Mouse (Mus musculus) T-cell, adult 2 months (primary cell): ENCODE results near the gene Dlgap4.

Source experiments
- DNase-seq: peaks from one replicate; pipeline ENCODE4 v3.0.0; 2022; ENCODE audit warnings: low spot score

Dlgap4 gene

DNA sequence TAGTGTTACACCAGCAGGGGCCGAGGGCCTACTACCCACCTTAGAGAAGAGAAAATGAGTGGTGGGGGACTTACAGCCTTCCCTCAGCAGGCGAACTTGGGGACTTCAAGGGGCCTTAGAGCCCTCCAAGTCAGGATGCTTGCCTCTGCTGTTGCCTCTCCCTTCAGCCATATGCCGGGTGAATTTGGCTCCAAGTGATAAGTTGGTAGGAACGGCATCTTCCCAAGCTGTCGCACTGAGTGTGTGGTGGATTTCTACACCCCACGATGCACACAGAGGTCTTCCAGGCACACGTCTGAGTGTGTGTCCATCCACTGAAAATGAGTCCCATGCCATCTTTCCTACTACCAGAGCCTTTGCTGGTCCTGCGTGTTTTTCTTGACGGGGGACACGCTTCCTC is 49.7 kb downstream of the Dlgap4 start:
- no peak for DNase-seq

DNA sequence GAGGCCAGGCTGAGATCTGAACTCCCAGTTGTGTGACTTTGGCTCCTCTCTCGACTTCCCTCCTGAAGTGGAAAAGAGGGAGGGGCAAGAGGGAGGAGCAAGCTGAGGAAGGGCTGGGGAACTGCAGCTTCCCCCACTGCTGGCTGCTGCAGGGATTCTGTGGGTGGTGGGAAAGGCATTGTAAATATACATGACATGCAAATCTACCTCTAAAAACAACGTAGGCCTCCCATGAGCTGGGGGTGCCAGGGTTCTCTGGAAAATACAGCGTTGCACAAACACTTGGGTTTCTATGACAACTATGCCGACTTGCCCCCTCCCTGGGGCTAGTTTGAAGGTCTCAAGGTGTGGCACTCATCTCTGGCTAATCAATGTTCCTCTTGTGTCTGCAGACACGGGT is 50.9 kb downstream of the Dlgap4 start:
- no peak for DNase-seq

GRCm38 (mm10) chr2:156664993-156665518 is 51.6 kb downstream of the Dlgap4 start:
- DNase-seq = no peak

- DNase-seq = no peak
Observed at GRCm38 (mm10) chr2:156665620-156666196, 52.2 kb downstream of the Dlgap4 start.

DNA sequence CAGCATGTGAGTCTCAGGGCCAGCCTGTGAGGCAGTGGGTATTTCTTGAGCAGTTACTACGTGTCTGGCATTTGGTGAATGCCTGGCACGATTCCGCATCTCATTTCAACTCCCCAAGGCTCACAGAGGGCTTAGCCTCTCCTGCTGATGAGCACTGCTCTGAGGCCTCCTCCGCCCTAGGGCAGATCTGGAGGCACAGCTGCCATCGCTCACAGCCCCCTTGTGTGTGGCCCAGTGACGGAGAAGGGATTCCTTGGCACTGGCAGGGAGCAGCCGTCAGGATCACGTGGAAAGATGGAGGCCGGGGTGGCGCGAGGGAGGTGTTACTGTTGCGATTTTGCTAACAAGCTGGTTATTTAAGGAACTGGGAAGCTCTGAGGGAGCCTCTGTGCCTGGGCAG is 52.7 kb downstream of the Dlgap4 start:
- DNase-seq = no peak

DNA sequence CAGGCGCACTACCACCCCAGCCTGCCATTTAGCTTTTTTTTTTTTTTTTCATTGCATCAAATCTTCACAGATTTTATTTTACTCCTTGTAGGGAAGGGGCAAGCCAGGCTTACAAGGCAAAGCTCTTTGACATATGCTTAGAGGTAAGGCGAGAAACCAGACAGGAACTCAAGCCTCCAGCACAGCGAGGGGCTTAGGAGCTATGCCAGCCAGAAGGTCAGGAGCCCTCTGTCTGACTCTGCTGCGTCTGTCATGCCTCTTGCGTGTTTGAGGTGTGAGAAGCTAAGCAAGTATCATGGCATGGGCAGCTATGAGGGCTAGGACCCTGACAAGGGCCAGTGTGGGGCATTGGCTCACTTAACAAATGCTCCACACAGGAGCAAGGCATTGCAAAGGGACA is 53.8 kb downstream of the Dlgap4 start:
- no peak for DNase-seq

- no peak for DNase-seq
Observed at GRCm38 (mm10) chr2:156668625-156669024, 55.1 kb downstream of the Dlgap4 start.

DNA sequence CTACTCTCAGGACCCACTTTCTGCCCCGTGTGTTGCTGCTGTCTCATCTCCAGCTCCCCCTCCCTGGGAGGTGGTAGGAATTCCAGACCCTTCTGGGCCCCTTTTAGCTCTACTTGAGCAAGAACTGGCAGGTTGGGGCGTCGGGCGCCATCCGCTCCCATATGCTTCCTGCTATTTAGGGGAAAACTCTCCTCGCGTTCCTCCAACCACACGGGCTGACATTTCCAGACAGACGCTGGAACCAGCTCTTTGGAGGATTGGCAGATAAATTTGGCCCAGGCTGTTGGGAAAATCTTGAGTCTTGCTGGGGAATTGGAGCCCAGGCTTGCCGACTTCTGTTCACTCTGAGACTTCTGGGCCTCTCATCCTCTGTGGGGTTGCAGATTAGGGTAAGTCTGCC is 59.8 kb downstream of the Dlgap4 start:
- DNase-seq = no peak

DNA sequence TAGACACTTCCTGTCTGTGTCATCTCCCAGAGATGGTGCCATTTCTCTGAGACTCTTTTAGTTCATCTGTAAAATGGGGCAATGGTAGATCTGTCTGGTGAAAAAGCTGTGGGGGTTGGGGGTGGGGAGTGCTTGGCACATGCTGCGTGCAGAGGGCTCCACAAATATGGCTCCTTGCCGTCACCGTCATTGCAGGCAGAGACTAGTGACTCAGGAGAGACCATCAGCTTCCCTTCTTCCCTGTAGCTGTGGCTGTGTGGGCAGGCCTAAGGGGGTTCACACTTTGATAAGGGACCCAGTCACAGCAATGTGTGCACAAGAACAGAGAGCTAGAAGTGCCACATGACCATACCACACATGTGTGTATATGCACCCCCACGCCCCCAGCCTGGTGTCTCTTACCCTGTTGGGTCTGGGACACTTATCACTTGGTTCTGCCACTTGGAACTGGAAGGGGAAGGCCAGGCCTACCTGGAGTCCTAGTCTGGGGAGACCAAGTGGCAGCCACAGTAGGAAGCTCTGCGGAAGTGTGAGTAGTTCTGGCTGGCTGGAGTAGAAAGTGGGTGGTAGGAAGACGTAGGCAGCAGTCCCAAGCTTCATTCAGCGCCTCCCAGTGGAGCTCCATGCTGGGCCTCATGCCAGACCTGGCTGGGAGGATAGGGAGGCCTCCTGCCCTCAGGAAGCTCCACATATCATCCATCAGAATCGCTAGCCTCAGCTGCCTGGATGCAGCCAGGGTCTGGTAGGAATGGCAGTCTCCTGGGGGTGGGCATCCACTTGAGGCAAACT is 60.6 kb downstream of the Dlgap4 start:
- no peak for DNase-seq

- DNase-seq = no peak
Observed at GRCm38 (mm10) chr2:156676885-156677284, 63.4 kb downstream of the Dlgap4 start.

- no peak for DNase-seq
Observed at GRCm38 (mm10) chr2:156678112-156678511, 64.6 kb downstream of the Dlgap4 start.

GRCm38 (mm10) chr2:156682965-156683364 is 69.5 kb downstream of the Dlgap4 start:
- DNase-seq = peak; percentile 20

- DNase-seq = no peak
Observed at GRCm38 (mm10) chr2:156685999-156686398, 72.5 kb downstream of the Dlgap4 start.

- no peak for DNase-seq
Observed at GRCm38 (mm10) chr2:156686754-156687153, 73.2 kb downstream of the Dlgap4 start.

DNA sequence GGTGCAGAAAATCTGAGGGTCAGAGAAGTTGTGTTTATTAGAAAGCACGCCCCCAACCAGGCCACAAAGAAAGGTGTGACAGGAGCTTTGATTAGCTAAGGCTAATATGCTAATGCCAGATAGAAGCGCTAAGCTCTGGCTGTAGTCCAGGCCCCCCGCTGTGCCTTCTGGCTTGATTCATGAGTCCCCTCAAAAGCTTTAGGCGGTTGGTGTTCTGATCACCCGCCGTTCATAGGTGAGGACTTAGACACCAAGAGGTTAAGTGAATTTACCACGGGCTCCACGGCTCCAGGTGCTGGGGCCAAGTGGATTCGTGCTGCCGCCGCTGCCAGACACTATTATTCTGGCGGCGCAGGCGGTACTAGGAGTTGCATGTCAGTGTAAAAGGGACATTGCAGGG is 75.1 kb downstream of the Dlgap4 start:
- DNase-seq = no peak

- no peak for DNase-seq
Observed at GRCm38 (mm10) chr2:156690833-156691232, 77.3 kb downstream of the Dlgap4 start.

- no peak for DNase-seq
Observed at GRCm38 (mm10) chr2:156691746-156692145, 78.2 kb downstream of the Dlgap4 start.

DNA sequence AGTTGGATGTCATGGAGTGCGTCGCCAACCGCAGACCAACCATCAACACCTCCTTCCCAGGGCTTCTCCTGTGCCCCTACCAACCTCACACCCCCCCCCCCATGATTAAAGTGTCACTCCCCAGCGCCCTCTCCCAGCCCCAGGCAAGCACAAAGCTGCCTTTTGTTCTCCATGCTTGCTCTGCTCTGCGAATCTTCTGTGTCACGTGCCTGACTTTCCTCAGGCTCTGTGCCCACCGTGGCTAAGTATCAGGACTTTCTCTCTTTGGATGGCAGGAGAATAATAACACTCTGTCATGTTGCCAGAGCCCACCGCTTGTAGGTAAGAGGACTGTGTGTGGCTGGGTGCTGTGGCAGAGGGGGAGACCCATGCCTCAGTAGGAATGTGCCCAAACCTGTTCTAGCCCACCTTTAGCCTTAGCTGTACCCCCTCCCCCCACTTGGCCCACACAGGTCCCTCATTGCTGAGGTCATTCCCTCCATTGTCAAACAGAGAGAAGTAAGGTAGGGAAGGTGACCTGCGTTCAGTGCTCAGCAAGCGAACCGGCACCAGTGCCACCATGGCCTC is 79.8 kb downstream of the Dlgap4 start:
- DNase-seq = no peak

- no peak for DNase-seq
Observed at GRCm38 (mm10) chr2:156697261-156697660, 83.8 kb downstream of the Dlgap4 start.

- no peak for DNase-seq
Observed at GRCm38 (mm10) chr2:156698168-156698567, 84.7 kb downstream of the Dlgap4 start.

GRCm38 (mm10) chr2:156705473-156705872 is 92.0 kb downstream of the Dlgap4 start:
- DNase-seq = peak; percentile 72

DNA sequence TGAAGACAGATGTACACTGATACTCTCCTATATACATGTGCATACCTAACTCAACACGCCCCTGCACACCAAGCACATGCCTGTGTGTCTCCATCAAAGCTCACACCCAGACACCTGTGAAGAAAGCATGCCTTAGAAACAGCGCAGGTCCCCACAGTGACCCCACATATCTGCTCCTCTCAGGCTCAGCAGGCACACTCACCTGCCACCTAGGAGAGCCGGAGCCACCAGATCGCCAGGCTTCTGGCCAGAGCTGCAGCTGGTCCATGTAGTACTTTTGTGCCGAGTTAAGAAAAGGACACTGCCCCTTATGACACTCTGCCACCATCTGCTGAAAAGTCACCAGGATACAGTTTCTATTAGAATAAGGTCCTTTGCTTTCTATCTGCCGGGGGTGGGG is 103.2 kb downstream of the Dlgap4 start:
- DNase-seq = no peak
